Mouse (Mus musculus) right cerebral cortex, postnatal 10 days (tissue): ENCODE measurements around the gene Cd274.

Source experiments
- DNase-seq, 2 experiments: peaks; one replicate each; pipeline ENCODE4 v3.0.0; 2021; ENCODE audit warnings: low spot score in 2 of 2

Cd274 gene

DNA sequence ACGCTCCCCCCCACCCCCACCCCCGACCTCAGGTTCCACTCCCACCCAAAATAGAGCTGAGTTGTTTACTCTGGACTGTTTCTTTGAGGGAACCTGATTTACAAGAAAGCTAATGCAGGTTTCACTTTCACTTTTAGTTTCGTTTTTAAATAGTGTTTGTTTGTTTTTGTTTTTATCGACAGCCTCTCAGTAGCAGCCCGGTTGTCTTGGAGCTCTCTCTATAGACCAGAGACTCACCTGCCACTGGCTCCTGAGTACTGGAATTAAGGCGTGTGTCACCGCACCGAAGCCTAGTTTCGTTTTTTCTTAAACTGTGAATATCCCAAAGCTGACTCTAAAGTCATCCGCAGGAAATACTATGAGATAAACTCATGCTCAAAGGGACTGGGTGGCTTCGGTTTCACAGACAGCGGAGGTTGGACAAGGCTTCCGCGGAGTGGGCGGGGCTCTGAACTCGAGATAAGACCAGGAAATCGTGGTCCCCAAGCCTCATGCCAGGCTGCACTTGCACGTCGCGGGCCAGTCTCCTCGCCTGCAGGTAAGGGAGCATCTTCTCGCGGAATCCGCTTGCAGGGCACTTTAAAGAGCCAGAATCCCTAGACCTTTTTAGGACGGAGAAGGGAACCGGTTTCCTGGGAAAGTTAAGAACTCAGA lies at the start of gene Cd274, which contains the start of gene Plgrkt:
Gene Cd274, plus strand, starts transcription at position 487 of the 654 bp plus-strand sequence.
Gene Plgrkt, minus strand, starts transcription at position 422 of the 654 bp plus-strand sequence.
- peak; percentile 56 to 65 for DNase-seq

DNA sequence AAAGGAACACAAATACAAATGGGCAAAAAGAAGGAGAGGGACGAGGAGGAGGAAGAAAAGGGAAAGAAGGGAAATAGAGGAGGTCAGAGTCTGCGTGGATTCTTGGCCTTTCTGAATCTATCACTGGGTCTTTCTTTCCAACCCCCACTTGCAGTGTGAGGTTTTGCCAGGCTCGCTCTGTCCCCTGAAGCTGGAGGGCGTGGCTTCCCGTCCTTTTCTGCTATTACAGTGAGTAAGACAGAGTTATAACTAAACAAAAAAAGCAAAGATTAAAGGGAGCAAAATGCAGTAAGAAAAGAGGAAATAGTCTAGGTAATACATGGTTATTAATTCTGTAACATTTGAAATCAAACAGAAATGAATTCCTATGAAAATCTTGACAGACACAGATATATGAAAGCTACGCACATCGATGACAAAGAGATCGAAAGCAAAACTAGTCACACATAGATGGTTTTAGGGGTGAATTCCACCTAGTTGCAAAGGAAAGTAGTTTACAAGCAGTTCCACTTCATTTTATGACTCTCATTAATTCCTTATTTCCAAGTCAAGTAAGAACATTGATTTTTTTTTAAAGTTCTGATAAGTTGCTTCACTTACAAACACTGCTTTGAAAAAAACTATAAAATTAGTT lies 43.7 kb upstream of the Cd274 start:
- DNase-seq, result no peak

DNA sequence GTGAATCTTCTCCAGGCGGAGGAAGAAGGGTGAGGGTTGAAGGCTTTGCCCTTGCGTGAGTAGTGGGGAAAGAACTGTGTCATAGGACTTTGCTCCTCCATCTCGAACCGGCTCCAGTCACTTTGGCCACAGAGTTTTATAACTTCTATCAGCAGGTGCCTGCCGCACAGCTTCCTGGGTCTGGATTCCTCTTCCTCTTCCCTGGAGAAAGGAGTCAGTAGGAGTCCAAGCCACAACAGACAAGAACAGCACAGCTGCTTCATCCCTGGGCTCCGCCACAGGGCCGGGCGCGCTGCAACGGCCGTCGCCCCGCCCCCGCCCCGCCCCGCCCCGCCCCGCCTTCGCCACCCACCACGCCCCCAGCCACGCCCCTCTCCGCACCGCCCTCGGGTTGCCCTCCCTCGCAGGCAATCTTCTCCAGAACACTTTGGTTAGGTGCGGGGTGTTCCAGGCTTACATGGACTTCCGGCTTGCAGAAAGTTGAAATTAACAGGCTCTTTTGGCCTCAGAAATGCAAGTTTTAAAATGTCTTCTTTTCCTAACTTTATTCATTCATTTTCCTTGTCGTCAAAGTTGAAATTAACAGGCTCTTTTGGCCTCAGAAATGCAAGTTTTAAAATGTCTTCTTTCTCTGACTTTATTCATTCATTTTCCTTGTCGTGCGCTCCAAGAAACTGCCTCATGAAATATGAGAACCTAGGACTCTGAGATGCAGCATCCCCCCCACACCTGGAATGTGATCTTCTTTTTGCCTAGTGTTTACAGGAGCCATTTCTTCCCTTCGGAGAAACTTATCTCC lies 42.0 kb upstream of the Cd274 start, which contains the start of gene Insl6:
Gene Insl6, minus strand, starts transcription at position 304 of the 799 bp plus-strand sequence.
- peak in 1 of 2 experiments; percentile 42 for DNase-seq

DNA sequence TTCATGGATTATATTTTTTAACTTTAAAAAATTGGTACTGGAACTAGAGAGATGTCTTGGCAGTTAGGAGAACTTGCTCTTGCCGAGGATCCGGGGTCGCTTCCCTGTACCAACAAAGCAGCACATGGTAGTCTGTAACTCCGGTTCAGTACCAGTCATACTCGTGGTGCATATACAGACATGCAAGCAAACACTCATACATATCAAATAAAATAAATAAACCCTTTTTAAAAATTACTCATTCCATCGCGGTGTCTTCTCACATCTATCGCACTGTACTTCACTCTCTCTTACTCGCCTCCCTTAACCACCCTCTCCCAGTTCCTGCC lies 41.4 kb upstream of the Cd274 start:
- no peak for DNase-seq

GRCm38 (mm10) chr19:29326396-29326795 lies 40.9 kb upstream of the Cd274 start:
- DNase-seq, result no peak

DNA sequence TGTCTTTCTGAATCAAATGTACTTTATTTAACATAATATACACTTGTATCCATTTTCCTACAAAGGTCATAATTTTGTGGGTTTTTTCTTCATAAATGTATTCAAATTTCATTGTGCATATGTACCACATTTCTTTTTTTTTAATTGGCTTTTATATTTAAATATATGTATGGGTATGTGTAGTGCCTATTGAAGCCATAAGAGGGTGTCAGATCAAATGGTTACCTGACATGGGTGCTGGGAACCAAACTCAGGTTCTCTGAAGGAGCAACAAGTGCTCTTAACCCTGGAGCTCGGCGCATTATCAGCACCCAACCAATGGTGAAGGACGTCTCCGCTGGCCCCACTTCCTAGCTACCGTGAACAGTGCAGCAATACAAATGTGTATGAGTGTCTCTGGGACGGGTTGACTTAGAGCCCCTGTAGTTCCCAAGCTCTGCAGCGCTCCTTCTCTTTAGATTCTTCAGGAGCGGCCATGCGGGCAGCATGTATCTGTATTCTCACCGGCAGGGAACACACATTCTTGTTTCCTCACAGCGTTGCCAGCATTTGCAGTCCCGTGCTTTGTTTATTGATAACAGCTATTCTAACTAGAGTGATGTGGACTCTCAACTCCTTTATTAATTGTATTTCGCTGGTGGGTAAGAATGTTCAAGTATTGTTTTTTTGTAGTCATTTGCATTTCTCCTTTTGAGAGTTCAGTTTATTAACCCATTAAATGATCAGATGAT lies 40.3 kb upstream of the Cd274 start:
- DNase-seq, result no peak

DNA sequence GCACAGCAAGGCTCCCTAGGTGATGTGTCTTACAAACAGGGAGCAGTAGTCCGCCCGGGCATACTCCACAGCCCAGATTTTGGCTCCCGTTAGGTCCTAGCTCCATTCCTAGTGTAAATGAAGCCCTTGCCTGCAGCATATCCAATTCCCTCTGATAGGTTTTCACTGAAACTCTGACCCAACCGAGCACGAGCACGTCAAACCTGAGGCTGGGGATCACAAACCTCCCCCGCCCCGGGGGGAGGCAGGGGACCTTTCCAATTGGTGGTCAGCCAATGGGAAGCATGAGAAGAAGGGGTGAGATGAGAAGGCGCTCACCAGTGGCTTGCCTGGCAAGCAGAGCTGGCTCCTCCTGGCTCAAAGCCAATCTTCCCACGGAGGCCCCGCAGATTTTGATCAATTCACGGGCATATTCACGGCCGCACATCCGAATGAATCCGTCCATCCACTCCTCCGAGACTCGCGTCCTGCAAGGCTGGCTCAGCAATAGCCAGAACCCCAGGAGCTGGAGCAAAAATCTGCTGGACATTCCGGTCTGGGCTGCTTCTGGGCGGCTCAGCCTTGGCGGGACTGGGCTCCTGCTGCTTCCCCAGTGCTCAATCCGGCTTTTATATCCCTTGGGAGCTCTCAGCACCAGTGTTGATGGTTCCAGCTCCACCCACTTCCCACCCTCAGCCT lies 33.0 kb upstream of the Cd274 start, which contains the start of gene Rln1:
Gene Rln1, minus strand, starts transcription at position 603 of the 678 bp plus-strand sequence.
- DNase-seq, result peak; percentile 49 to 52

DNA sequence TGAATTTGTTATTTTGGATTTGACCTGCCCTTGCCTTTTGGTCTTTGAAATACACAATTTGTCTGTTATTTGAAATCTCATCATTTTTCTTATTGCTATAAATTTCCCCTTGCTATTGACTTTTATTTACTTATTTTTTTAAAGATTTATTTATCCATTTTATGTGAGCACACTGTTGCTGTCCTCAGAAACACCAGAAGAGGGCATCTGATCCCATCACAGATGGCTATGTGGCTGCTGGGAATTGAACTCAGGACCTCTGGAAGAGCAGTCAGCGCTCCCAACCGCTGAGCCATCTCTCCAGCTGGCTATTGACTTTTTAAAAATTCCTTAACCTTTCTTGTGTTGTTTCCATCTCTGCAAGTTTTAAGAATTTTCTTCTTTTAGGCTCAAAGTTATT lies 30.6 kb upstream of the Cd274 start:
- DNase-seq, result no peak

DNA sequence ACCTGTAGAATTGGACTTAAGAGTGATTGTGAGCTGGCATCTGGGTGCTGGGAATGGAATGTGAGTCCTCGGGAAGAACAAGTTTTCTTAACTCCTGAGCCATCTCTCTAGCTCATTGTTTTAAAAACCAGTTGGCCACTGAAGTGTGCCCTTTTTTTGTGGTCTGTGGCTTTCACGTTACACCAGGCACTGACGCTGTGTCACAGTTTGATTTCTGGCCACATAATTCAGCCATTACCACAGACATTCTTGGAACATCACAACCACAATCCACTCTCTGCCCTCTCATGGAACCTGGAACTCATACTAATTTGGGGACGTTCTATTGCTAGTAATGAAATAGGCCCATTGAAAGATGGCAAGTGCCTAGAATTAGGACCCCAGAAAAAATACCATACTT lies 26.2 kb upstream of the Cd274 start:
- no peak for DNase-seq

- DNase-seq, result no peak
These were observed 25.0 kb upstream of the Cd274 start for GRCm38 (mm10) chr19:29342281-29342680.

GRCm38 (mm10) chr19:29344868-29345267 lies 22.4 kb upstream of the Cd274 start:
- DNase-seq, result no peak

GRCm38 (mm10) chr19:29345636-29346035 lies 21.6 kb upstream of the Cd274 start:
- DNase-seq, result no peak

- no peak for DNase-seq
These were observed 16.3 kb upstream of the Cd274 start for GRCm38 (mm10) chr19:29350991-29351390.

DNA sequence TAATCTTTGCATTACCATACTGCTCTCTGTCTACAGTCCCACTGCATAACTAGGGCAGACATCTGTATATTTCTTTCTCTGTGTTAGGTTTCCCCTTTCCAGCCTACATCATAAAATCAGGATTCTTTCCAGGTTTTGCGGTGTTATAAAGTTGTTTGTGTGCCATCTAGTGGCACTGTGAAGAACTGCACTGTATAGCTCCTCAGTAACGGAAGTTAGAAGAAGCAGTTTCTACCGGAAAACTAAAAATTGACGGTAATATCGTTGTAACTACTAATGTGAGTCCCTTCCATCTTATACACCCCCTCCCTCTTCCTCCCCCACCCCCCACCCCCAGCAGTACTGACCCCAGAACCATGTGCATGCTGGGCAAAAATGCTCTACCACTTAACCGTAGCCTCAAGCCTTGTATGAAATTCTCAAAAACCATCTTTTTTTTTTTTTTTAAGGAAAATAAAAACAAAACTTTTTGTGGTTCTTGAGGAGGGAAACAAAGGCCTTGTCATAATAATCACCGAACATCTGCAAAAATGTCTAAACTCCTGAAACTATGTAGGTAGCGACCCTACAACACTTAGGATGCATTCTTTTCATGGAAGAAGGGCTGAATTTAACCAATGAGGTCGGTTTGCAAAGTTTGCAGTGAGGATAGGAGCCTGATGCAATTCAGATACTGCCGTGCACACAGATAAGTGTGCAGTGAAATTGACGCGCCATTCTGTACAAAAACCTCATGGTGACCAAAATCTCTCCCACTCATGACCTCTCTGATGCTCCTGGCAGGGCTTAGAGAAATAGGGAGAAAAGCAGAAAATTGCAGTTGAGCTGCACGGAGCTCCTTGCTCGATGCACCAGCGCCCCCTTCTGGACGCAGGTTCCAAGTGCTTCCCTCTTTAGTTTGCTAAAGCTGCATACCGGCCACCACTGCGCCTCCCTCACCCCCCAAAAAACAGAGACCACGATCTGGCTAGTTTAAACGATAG lies 12.1 kb upstream of the Cd274 start:
- peak; percentile 86 to 92 for DNase-seq

- no peak for DNase-seq
These were observed 11.0 kb upstream of the Cd274 start for GRCm38 (mm10) chr19:29356281-29356680.

DNA sequence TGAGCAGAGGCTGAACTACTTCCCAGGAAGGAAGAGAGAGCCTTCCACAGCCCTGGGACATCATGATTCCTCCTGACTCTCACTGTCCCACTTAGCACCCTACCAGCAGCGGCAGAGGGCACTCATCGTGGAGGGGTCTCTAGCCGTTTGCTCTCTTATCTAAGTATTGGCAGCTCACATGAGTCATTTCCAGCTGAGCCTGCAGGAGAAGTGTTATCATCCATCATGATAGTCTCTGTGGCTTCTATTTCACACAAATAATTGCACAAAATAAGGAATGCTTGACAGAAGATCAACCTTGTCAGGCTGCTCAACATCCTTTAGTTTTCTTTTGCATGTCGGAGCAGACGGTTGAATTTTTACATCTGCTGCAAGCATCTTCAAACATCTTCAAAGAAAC lies 7.0 kb upstream of the Cd274 start:
- no peak for DNase-seq

GRCm38 (mm10) chr19:29361468-29362130 lies 5.7 kb upstream of the Cd274 start:
- peak; percentile 96 to 97 for DNase-seq

DNA sequence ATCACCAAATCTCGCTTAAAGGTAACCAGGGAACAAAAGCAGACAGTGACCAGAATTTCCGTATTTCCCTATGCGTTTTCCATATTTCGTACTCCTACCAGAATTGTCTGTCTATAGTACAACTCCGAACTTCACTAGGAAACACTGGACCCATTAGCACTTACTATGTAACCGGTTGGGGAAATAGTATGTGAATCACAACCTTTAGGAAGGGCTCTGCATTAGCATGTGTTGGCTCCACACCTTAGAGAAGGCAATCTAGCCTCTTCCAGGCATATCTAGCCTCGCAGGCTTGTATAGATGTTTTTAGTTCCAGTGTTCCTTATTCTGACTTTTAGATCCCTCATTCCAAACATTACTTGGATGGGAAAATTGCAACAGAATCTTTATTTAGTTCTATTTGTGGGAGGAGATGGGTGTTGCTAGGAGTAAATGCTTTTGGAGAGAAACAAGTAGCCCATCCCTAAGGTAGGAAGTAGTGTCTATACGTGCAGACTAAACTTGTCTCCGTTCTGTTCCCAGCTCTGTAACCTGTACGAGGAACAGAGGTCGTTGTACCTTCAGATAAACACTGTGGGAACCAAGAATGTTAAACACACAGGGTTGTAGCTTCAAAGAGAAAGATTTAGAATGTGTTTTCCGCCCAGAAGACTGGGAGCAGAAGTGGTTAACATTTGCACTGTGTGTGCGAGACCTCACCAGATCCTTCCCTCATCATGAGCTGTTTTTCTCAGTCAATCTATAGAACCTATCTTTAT lies 4.9 kb upstream of the Cd274 start:
- DNase-seq, result no peak

- no peak for DNase-seq
These were observed 3.7 kb upstream of the Cd274 start for GRCm38 (mm10) chr19:29363557-29363956.
